Mouse (Mus musculus) stomach, embryonic 14.5 days (tissue): ENCODE results near the gene Gm11444. TPM values are rescaled to one million over a fixed set of nuclear protein-coding genes. Genes with fewer than 3 reads are reported as not detected.

Source experiments
- ATAC-seq: fragments of 200-750 bp; cut with Nextera tagmentation; 2 replicates; pipeline ENCODE4 v1.8.0; 2017; ENCODE audit warnings: low read depth, moderate TSS enrichment; ENCODE audit not compliant: insufficient number of reproducible peaks, insufficient read depth, low FRiP score
- H3K27ac ChIP-seq: fragments of 300-500 bp; sonication (generic); 2 replicates; pipeline ENCODE4 v1.5.1; 2014; ENCODE audit warnings: mild to moderate bottlenecking, low read length, moderate library complexity, mixed read lengths
- H3K27me3 ChIP-seq: fragments of 300-500 bp; sonication (generic); 2 replicates; pipeline ENCODE4 v1.6.1; 2014; ENCODE audit warnings: low read length, control low read depth, mixed read lengths; ENCODE audit not compliant: control insufficient read depth, insufficient read depth
- H3K36me3 ChIP-seq: fragments of 300-500 bp; sonication (generic); 2 replicates; pipeline ENCODE4 v1.6.1; 2014; ENCODE audit warnings: mild to moderate bottlenecking, control low read depth, low read length, moderate library complexity, mixed read lengths; ENCODE audit not compliant: control insufficient read depth, insufficient read depth
- H3K4me1 ChIP-seq: fragments of 300-500 bp; sonication (generic); 2 replicates; pipeline ENCODE4 v1.6.1; 2014; ENCODE audit warnings: low read length, control low read depth, mixed read lengths; ENCODE audit not compliant: control insufficient read depth, insufficient read depth
- H3K4me2 ChIP-seq: fragments of 300-500 bp; sonication (generic); replicated peaks from 2 replicates; pipeline ENCODE4 v1.6.1; 2014; ENCODE audit warnings: low read depth, low read length, control low read depth
- H3K4me3 ChIP-seq: fragments of 300-500 bp; sonication (generic); 2 replicates; pipeline ENCODE4 v1.5.1; 2014; ENCODE audit warnings: low read depth, low read length, control low read depth
- H3K9ac ChIP-seq: fragments of 300-500 bp; sonication (generic); replicated peaks from 2 replicates; pipeline ENCODE4 v1.6.1; 2014; ENCODE audit warnings: low read depth, mild to moderate bottlenecking, control low read depth, low read length, moderate library complexity, mixed read lengths
- H3K9me3 ChIP-seq: fragments of 300-500 bp; sonication (generic); 2 replicates; pipeline ENCODE4 v1.6.1; 2016; ENCODE audit warnings: low read depth, low read length, control low read depth; ENCODE audit not compliant: control insufficient read depth
- WGBS: fragments of 180-500 bp; shearing (Covaris S2); extraction: QIAGEN DNeasy Blood & Tissue Kit; methylation state at CpG from one replicate; pipeline ENCODE4 v1.1.7; 2014; 5-methylcytosine and 5-hydroxymethylcytosine counted together
- polyA plus RNA-seq: library from polyadenylated mRNA; unstranded; fragments of >200 nt; fragmentation: Nextera tagmentation; extraction: Ambion mirVana; gene quantifications from 2 replicates; pipeline ENCODE4 v1.2.1, GENCODE M21; 2014

Gm11444 gene
- polyA plus RNA-seq, 1 experiment from 2014 or later = not detected

DNA sequence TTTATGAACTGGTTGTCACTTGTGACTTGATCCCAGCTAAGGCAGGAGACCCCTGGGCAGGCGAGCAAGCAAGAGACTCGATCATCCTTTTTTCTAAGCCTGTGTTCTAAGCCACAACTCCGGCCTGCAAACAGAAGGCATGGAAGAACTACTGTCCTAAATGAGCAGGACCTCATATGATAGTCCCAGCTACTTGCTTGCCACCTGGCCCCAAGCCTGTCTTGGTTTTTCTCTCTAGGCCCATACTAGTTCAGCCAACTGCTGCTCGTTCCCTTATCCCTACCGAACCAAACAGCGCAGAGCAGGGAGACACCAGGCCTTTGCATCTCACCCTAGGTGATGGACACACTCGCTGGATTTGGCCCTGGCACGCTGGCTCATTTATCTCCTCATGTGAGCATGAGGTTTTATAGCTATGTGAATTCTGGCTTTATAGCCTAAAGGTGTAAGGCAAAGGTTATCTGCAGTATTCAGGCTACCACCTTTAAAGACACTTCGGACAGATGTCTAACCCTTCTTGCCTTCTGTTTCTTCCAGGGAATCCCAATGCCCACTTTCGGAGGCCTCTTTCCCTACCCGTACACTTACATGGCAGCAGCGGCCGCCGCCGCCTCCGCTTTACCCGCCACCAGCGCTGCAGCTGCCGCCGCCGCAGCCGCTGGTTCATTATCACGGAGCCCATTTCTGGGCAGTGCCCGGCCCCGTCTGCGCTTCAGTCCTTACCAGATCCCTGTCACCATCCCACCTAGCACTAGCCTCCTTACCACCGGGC is 9.9 kb downstream of the Gm11444 start:
- Histone ChIP-seq H3K4me1 (peaks cover 17% of the 10 kb centered on the region), H3K9me3 (no peaks in the 10 kb centered on the region), H3K4me2 (peak overlapping the region; percentile 58), H3K9ac (peak overlapping the region; percentile 54; the same call in 1 of the 2 replicates), H3K27ac (peak overlapping the region; percentile 29; the same call in 1 of the 2 replicates), H3K4me3 (peak overlapping the region; percentile 59), H3K27me3 (peaks cover 31% of the 10 kb centered on the region), H3K36me3 (peaks cover 7% of the 10 kb centered on the region; the same call in 1 of the 2 replicates)
- no peak for ATAC-seq
- 31% methylated on average over 27 of the region's 27 CpGs for WGBS

DNA sequence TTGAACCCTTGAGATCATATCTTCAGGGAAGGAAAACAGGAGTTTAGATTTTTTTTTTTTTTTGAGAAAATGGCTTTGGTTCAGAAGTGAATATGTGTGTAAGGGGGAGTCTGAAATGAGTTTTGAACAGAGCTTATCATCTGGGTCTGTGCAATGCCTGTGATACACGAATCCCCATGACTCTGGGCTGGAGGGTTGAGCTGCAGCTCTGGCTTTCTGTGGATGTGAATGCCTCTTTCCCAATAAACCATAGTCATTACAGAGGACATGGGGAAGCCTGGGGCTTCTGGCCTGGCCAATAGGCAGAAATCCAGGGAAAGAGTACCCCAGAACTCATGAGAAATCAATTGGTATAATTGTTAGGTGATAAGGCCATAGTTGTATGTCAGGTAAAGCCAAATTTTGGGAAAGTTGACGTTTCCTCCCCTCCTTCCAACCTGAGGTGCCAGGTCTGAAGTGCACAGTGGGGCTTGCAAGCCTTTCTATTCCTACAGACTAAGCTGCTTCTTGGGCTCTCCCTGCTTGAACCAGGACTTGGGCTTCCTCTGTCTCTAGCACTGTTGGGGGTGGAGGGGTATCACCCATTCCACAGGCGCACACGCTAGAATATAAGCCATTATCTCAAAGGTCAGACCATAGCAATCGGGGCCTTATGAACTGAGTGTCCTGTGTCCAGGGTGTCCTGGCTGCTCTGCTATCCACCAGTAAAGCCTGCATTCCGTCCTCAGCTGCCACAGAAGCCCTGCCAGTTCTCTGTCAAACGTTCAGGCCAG is 10.7 kb downstream of the Gm11444 start:
- Histone ChIP-seq H3K4me3 (peak overlapping the region; percentile 59; the same call in 1 of the 2 replicates), H3K4me1 (peaks cover 17% of the 10 kb centered on the region), H3K36me3 (peaks cover 7% of the 10 kb centered on the region; the same call in 1 of the 2 replicates), H3K9ac (peak overlapping the region; percentile 54), H3K9me3 (no peaks in the 10 kb centered on the region), H3K27ac (no peak overlapping the region), H3K27me3 (peaks cover 35% of the 10 kb centered on the region), H3K4me2 (peak overlapping the region; percentile 87)
- WGBS = 40% methylated on average over 7 of the region's 7 CpGs
- ATAC-seq = no peak

DNA sequence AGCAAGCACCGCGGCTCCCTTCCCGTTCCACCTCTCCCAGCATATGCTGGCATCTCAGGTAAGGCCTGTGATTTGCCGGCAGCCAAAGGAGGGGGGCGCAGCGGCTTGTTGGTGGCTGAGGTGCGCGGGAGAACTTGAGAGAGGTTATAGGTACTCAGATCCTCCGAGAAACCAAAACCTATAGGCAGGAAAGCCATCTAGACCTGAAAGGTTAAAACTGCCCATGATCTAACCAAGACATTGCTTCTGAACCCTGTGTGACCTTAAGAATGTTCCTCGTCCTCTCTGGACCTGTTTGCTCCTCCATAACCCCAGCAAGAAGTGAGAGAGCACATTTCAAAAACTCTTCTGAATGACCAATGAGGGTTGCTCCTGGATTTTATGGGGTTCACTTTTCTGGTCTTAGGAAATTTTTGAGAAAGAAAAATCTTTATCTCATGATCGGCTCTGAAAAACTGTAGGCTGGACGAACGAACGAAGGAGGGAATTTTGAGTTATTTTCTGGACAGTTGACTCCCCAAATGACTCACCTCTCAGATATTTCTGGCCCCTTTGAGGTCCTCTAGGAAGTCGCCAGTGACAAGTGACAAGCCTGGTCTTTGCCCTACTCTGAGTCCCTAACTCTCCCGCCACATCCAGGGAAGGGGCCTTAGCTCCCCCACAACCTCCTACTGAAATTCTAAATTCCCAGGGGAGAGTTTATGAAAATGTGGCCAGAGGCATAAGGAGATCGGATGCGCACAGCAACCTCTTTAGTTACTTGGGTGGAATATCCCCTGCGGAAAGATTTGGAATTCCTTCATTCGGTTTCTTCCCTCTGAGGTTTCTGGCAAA is 11.5 kb downstream of the Gm11444 start:
- peaks cover 17% of the 10 kb centered on the region for H3K4me1 ChIP-seq
- ATAC-seq = no peak
- peak overlapping the region; percentile 54 for H3K9ac ChIP-seq
- peaks cover 35% of the 10 kb centered on the region for H3K27me3 ChIP-seq
- H3K36me3 ChIP-seq = peaks cover 7% of the 10 kb centered on the region; the same call in 1 of the 2 replicates
- H3K4me2 ChIP-seq = peak overlapping the region; percentile 87
- peak overlapping the region; percentile 59 for H3K4me3 ChIP-seq
- WGBS = 29% methylated on average over 20 of the region's 20 CpGs
- no peak overlapping the region for H3K27ac ChIP-seq
- no peaks in the 10 kb centered on the region for H3K9me3 ChIP-seq

DNA sequence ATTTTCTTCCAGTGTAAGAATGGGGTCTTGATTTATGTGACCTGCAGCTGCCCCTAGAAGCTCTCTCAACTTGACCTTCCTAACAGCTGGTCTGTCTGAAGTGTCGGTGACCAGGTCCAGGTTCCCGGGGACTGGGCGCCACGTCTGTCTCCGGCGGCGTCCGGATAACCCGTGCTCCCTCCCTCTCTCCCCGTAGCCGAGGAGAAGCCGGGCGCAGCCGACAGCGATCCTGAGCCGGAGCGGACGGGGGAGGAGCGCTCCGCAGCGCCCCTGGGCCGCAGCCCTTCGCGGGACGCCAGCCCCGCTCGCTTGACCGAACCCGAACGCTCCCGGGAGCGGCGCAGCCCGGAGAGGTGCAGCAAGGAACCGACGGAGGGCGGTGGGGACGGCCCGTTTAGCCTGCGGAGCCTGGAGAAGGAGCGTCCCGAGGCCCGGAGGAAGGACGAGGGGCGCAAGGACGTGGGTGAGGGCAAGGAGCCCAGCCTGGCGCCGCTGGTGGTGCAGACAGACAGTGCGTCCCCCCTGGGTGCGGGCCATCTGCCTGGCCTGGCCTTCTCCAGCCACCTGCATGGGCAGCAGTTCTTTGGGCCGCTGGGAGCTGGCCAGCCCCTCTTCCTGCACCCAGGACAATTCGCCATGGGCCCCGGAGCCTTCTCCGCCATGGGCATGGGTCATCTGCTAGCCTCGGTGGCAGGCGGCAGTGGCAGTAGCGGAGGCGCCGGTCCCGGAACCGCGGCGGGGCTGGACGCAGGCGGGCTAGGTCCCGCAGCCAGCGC is 12.3 kb downstream of the Gm11444 start:
- H3K36me3 ChIP-seq = peaks cover 7% of the 10 kb centered on the region; the same call in 1 of the 2 replicates
- H3K4me3 ChIP-seq = peak overlapping the region; percentile 59
- H3K9me3 ChIP-seq = no peaks in the 10 kb centered on the region
- no peak for ATAC-seq
- peaks cover 35% of the 10 kb centered on the region for H3K27me3 ChIP-seq
- 6% methylated on average over 66 of the region's 67 CpGs for WGBS
- H3K4me1 ChIP-seq = peaks cover 17% of the 10 kb centered on the region
- H3K9ac ChIP-seq = peak overlapping the region; percentile 54
- H3K27ac ChIP-seq = peak overlapping the region; percentile 44; the same call in 1 of the 2 replicates
- H3K4me2 ChIP-seq = peak overlapping the region; percentile 87

DNA sequence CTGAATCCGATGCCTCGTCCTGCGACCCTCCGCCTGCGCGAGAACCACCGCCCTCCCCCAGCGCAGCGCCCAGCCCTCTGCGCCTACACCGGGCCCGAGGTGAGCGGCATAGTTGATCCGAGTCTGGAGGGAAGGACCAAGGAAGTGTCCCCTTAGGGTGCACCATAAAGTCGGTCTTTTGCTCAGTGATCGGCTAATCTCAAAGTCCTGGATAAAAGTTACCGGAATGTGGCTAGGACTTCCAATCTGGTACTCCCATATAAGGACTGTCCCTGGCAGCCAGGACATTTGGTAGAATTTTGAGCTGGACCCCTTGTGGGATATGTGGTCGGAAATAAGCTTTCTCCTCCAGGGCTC is 12.9 kb downstream of the Gm11444 start:
- no peaks in the 10 kb centered on the region for H3K9me3 ChIP-seq
- H3K9ac ChIP-seq = peak overlapping the region; percentile 54
- peaks cover 14% of the 10 kb centered on the region; the same call in 1 of the 2 replicates for H3K4me1 ChIP-seq
- WGBS = 15% methylated on average over 18 of the region's 18 CpGs
- peak overlapping the region; percentile 59 for H3K4me3 ChIP-seq
- H3K36me3 ChIP-seq = peaks cover 7% of the 10 kb centered on the region; the same call in 1 of the 2 replicates
- H3K27ac ChIP-seq = no peak overlapping the region; the same call in 1 of the 2 replicates
- peak overlapping the region; percentile 87 for H3K4me2 ChIP-seq
- peaks cover 35% of the 10 kb centered on the region for H3K27me3 ChIP-seq
- no peak for ATAC-seq

DNA sequence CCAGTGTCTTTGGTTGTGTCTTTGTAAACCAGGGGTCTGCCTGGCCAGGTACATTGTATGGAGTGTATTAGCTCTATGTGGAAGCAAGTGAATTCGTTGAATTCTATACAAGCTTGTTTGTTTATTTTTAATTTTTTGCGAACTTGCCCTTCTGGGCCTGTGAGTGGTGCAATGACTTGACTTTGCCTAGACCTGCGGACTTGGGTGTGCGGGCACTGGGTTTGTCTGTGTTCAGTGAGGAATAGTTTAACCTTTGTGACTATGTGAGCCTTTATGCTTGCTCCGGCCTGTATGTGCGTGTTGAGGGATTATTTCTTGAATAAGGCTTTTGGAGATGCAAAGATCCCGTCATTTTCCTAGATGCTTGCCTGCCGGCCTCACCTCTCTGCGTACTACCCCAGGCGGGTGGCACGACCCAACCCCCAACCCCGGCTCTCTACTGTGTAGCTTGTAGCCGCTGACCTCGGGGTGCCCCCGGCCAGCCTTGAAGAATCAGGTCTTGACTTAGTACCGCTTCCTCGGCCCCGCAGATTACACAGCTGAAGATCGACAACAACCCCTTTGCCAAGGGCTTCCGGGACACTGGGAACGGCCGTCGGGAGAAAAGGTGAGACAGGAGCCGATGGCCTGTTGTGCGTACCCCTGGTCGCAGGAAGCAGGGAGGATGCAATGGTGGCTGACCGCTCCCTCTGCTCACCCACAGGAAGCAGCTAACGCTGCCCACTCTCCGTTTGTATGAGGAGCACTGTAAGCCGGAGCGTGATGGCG is 13.4 kb downstream of the Gm11444 start:
- peak overlapping the region; percentile 87 for H3K4me2 ChIP-seq
- peak overlapping the region; percentile 54 for H3K9ac ChIP-seq
- H3K27me3 ChIP-seq = peaks cover 35% of the 10 kb centered on the region
- peak overlapping the region; percentile 36; the same call in 1 of the 2 replicates for H3K27ac ChIP-seq
- ATAC-seq = no peak
- peak overlapping the region; percentile 59 for H3K4me3 ChIP-seq
- 18% methylated on average over 32 of the region's 32 CpGs for WGBS
- 0 out of 2 replicates have a peak, but pooled peaks cover 16% of the 10 kb centered on the region for H3K4me1 ChIP-seq
- H3K36me3 ChIP-seq = peaks cover 7% of the 10 kb centered on the region; the same call in 1 of the 2 replicates
- H3K9me3 ChIP-seq = no peaks in the 10 kb centered on the region
